Mouse (Mus musculus): ENCODE data around the gene Arhgap15. TPM values are rescaled to one million over a fixed set of nuclear protein-coding genes. Genes with fewer than 3 reads are reported as not detected.

Gene Arhgap15
- polyA plus RNA-seq, 1 experiment from 2014 or later, result 0.86 TPM

DNA sequence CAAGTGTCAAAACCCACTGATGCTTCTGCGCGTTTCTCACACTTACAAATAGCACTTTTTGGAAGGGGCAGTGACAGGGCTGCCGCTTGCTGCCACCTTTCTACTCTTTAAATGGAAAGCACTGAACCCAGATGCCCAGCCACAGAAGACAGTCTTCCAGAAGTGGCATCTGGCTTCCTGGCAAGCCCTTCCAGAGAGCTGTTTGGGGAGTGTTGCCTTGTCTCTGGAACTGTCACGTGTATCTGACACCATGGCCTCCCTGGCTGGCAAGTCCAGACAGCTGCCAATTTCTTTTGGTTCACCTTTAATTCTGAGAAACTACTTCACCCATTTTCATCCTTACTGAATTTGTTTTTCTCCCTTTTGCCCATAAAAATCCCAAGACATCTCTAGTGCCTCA, 584.7 kb downstream of the Arhgap15 start:
- 75% methylated on average over 4 of the region's 4 CpGs for WGBS
- no peaks in the 10 kb centered on the region for H3K4me1 ChIP-seq (ENCODE audit: insufficient read depth)
- no peak overlapping the region for H3K27ac ChIP-seq (ENCODE audit: low read depth)
- DNase-seq (no peak), ATAC-seq (ENCODE audit: insufficient read depth) (no peak)
- no peaks in the 10 kb centered on the region for H3K9me3 ChIP-seq (ENCODE audit: low read depth, low read length)
- no peaks in the 10 kb centered on the region for H3K27me3 ChIP-seq (ENCODE audit: insufficient read depth, low read length)
- no peak overlapping the region for H3K9ac ChIP-seq
- no peaks in the 10 kb centered on the region for H3K36me3 ChIP-seq (ENCODE audit: insufficient read depth)
- H3K4me2 ChIP-seq, result no peak overlapping the region
- no peak for TF ChIP-seq CTCF (IDR thresholded peaks at IDR 0.05; ENCODE audit: low read depth)
- H3K4me3 ChIP-seq (ENCODE audit: low read depth, low read length), result no peak overlapping the region

GRCm38 (mm10) chr2:44334006-44334405, 585.4 kb downstream of the Arhgap15 start:
- Histone ChIP-seq H3K9me3 (ENCODE audit: low read depth, low read length) (no peaks in the 10 kb centered on the region), H3K27me3 (ENCODE audit: insufficient read depth, low read length) (no peaks in the 10 kb centered on the region), H3K4me1 (ENCODE audit: insufficient read depth) (no peaks in the 10 kb centered on the region), H3K4me2 (no peak overlapping the region), H3K36me3 (ENCODE audit: insufficient read depth) (no peaks in the 10 kb centered on the region), H3K4me3 (ENCODE audit: low read depth, low read length) (no peak overlapping the region), H3K9ac (no peak overlapping the region), H3K27ac (ENCODE audit: low read depth) (no peak overlapping the region)
- WGBS, result 45% methylated on average over 3 of the region's 3 CpGs
- TF ChIP-seq CTCF (IDR thresholded peaks at IDR 0.05; ENCODE audit: low read depth), result no peak
- no peak for ATAC-seq (ENCODE audit: insufficient read depth)
- DNase-seq, result no peak

- Histone ChIP-seq H3K27ac (ENCODE audit: low read depth) (peak overlapping the region; percentile 10; the same call in 1 of the 2 replicates), H3K4me3 (ENCODE audit: low read depth, low read length) (no peak overlapping the region), H3K4me2 (no peak overlapping the region), H3K9ac (no peak overlapping the region), H3K4me1 (ENCODE audit: insufficient read depth) (no peaks in the 10 kb centered on the region), H3K9me3 (ENCODE audit: low read depth, low read length) (no peaks in the 10 kb centered on the region), H3K36me3 (ENCODE audit: insufficient read depth) (no peaks in the 10 kb centered on the region), H3K27me3 (ENCODE audit: insufficient read depth, low read length) (no peaks in the 10 kb centered on the region)
- peak; percentile 65 for DNase-seq
- WGBS, result 32% methylated on average over 2 of the region's 2 CpGs
- no peak for TF ChIP-seq CTCF (IDR thresholded peaks at IDR 0.05; ENCODE audit: low read depth)
- ATAC-seq (ENCODE audit: insufficient read depth), result no peak
Observed at GRCm38 (mm10) chr2:44334517-44334916, 585.9 kb downstream of the Arhgap15 start.

- no peak for ATAC-seq (ENCODE audit: insufficient read depth)
Observed at GRCm38 (mm10) chr2:44336720-44337354, 588.2 kb downstream of the Arhgap15 start.

GRCm38 (mm10) chr2:44338467-44338866, 589.8 kb downstream of the Arhgap15 start:
- ATAC-seq (ENCODE audit: insufficient read depth) (no peak), DNase-seq (no peak)
- Histone ChIP-seq H3K4me3 (ENCODE audit: low read depth, low read length) (no peak overlapping the region), H3K4me1 (ENCODE audit: insufficient read depth) (no peaks in the 10 kb centered on the region), H3K36me3 (ENCODE audit: insufficient read depth) (no peaks in the 10 kb centered on the region), H3K9me3 (ENCODE audit: low read depth, low read length) (no peaks in the 10 kb centered on the region), H3K27me3 (ENCODE audit: insufficient read depth, low read length) (no peaks in the 10 kb centered on the region), H3K9ac (no peak overlapping the region), H3K27ac (ENCODE audit: low read depth) (no peak overlapping the region), H3K4me2 (no peak overlapping the region)
- no peak for TF ChIP-seq CTCF (IDR thresholded peaks at IDR 0.05; ENCODE audit: low read depth)
- WGBS, result 87% methylated on average over 6 of the region's 6 CpGs

More at GRCm38 (mm10) chr2:44336720-44337354, 588.2 kb downstream of the Arhgap15 start:
- no peaks in the 10 kb centered on the region for H3K36me3 ChIP-seq (ENCODE audit: insufficient read depth)
- no peaks in the 10 kb centered on the region for H3K4me1 ChIP-seq (ENCODE audit: insufficient read depth)
- H3K27ac ChIP-seq (ENCODE audit: low read depth), result no peak overlapping the region
- WGBS, result 79% methylated on average over 5 of the region's 5 CpGs
- no peak for DNase-seq
- no peak overlapping the region for H3K4me2 ChIP-seq
- H3K27me3 ChIP-seq (ENCODE audit: insufficient read depth, low read length), result no peaks in the 10 kb centered on the region
- H3K4me3 ChIP-seq (ENCODE audit: low read depth, low read length), result no peak overlapping the region
- no peak; the same call in 1 of the 2 replicates for TF ChIP-seq CTCF (IDR thresholded peaks at IDR 0.05; ENCODE audit: low read depth)
- H3K9ac ChIP-seq, result no peak overlapping the region
- H3K9me3 ChIP-seq (ENCODE audit: low read depth, low read length), result no peaks in the 10 kb centered on the region

GRCm38 (mm10) chr2:44341091-44341571, 592.5 kb downstream of the Arhgap15 start:
- 64% methylated on average over 10 of the region's 10 CpGs for WGBS

DNA sequence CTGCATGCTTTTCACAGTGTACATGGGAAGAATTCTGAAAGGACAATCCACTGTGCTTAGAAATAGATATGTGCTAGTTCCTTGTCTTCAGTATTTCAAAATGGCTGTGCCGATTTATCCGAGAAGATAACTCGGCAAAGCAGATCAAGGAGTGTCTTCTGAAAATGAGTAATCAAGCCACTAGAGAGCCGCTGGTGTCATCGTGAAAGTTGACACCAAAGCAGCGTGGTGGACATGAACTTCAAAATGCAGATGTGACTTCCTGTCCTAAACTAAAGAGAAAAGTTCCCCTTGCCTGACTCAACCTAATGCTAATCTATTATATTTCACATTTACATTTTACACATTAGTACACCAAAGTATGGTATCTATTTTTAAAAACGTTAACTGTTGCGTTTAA, 596.2 kb downstream of the Arhgap15 start:
- no peak for TF ChIP-seq CTCF (IDR thresholded peaks at IDR 0.05; ENCODE audit: low read depth)
- no peak for ATAC-seq (ENCODE audit: insufficient read depth)
- 89% methylated on average over 8 of the region's 8 CpGs for WGBS

More at GRCm38 (mm10) chr2:44341091-44341571, 592.5 kb downstream of the Arhgap15 start:
- Histone ChIP-seq H3K27ac (ENCODE audit: low read depth) (no peak overlapping the region), H3K36me3 (ENCODE audit: insufficient read depth) (no peaks in the 10 kb centered on the region), H3K9ac (no peak overlapping the region), H3K4me1 (ENCODE audit: insufficient read depth) (no peaks in the 10 kb centered on the region), H3K27me3 (ENCODE audit: insufficient read depth, low read length) (no peaks in the 10 kb centered on the region), H3K4me2 (no peak overlapping the region), H3K4me3 (ENCODE audit: low read depth, low read length) (no peak overlapping the region), H3K9me3 (ENCODE audit: low read depth, low read length) (no peaks in the 10 kb centered on the region)
- TF ChIP-seq CTCF (IDR thresholded peaks at IDR 0.05; ENCODE audit: low read depth), result no peak
- DNase-seq (no peak), ATAC-seq (ENCODE audit: insufficient read depth) (no peak)

More for the DNA sequence above, 596.2 kb downstream of the Arhgap15 start:
- no peak for DNase-seq
- no peak overlapping the region for H3K4me3 ChIP-seq (ENCODE audit: low read depth, low read length)
- no peak overlapping the region for H3K4me2 ChIP-seq
- H3K27me3 ChIP-seq (ENCODE audit: insufficient read depth, low read length), result no peaks in the 10 kb centered on the region
- no peak overlapping the region for H3K27ac ChIP-seq (ENCODE audit: low read depth)
- no peaks in the 10 kb centered on the region for H3K4me1 ChIP-seq (ENCODE audit: insufficient read depth)
- no peaks in the 10 kb centered on the region for H3K36me3 ChIP-seq (ENCODE audit: insufficient read depth)
- no peaks in the 10 kb centered on the region for H3K9me3 ChIP-seq (ENCODE audit: low read depth, low read length)
- no peak overlapping the region for H3K9ac ChIP-seq
